Mouse (Mus musculus) MEL (cell line): ENCODE data around the gene Taok1.

Experiments
- BHLHE40 ChIP-seq: IDR thresholded peaks from 2 replicates; pipeline ENCODE4 v1.6.1; 2012; ENCODE audit warnings: low read depth, mild to moderate bottlenecking, inconsistent platforms, low read length, improper control_type of control experiment, borderline replicate concordance
- CHD2 ChIP-seq: IDR thresholded peaks from 2 replicates; pipeline ENCODE4 v1.6.1; 2011; ENCODE audit warnings: low read length, improper control_type of control experiment
- CTCF ChIP-seq, 3 experiments: IDR thresholded peaks in 2 of 3; conservative IDR thresholded peaks in 1 of 3; 2 replicates each; pipeline ENCODE4 v1.5.1; 2011 to 2012; ENCODE audit warnings: low read length in 3 of 3, low read depth in 2 of 3, mild to moderate bottlenecking in 2 of 3, improper control_type of control experiment in 1 of 3, inconsistent platforms in 1 of 3, mixed read lengths in 1 of 3, moderate library complexity in 1 of 3; ENCODE audit not compliant: control insufficient read depth in 1 of 3, insufficient read depth in 1 of 3, poor library complexity in 1 of 3, severe bottlenecking in 1 of 3
- GATA1 ChIP-seq: IDR thresholded peaks from 2 replicates; pipeline ENCODE4 v1.6.1; 2011; ENCODE audit warnings: low read depth, low read length, improper control_type of control experiment
- POLR2A ChIP-seq, 2 experiments: IDR thresholded peaks; 2 replicates each; pipeline ENCODE4 v1.6.1; 2011 to 2012; ENCODE audit warnings: low read length in 2 of 2, mild to moderate bottlenecking in 2 of 2, control low read depth in 1 of 2, improper control_type of control experiment in 1 of 2, low read depth in 1 of 2, moderate library complexity in 1 of 2; ENCODE audit not compliant: control insufficient read depth in 1 of 2, insufficient read depth in 1 of 2, poor library complexity in 1 of 2
- POLR2AphosphoS2 ChIP-seq: IDR thresholded peaks from 2 replicates; pipeline ENCODE4 v1.6.1; 2011; ENCODE audit warnings: low read length, improper control_type of control experiment
- UBTF ChIP-seq: IDR thresholded peaks from 2 replicates; pipeline ENCODE4 v1.6.1; 2012; ENCODE audit warnings: low read depth, mild to moderate bottlenecking, inconsistent platforms, low read length, improper control_type of control experiment, moderate library complexity, borderline replicate concordance; ENCODE audit not compliant: insufficient read depth

- no peak for TF ChIP-seq POLR2A (IDR thresholded peaks at IDR 0.05; ENCODE audit: control insufficient read depth in 1 of 2, insufficient read depth in 1 of 2, low read depth in 1 of 2, low read length in 2 of 2, poor library complexity in 1 of 2)
- TF ChIP-seq CTCF (IDR thresholded peaks at IDR 0.05 in 2 of 3, conservative IDR thresholded peaks at IDR 0.05 in 1 of 3; ENCODE audit: control insufficient read depth in 1 of 3, insufficient read depth in 1 of 3, low read depth in 2 of 3, low read length in 3 of 3, poor library complexity in 1 of 3, severe bottlenecking in 1 of 3), result no peak
- no peak for TF ChIP-seq CHD2
- TF ChIP-seq UBTF, result no peak
- no peak for TF ChIP-seq GATA1
- no peak for TF ChIP-seq POLR2AphosphoS2
- no peak for TF ChIP-seq BHLHE40
Observed at GRCm38 (mm10) chr11:77515637-77516552, 91.7 kb downstream of the Taok1 start, which contains the start of gene Trp53i13.
